Mouse (Mus musculus) liver, embryonic 15.5 days (tissue): ENCODE results near the gene Diaph3. TPM values are rescaled to one million over a fixed set of nuclear protein-coding genes. Genes with fewer than 3 reads are reported as not detected.

Source experiments
- ATAC-seq: fragments of 200-750 bp; cut with Nextera tagmentation; 2 replicates; pipeline ENCODE4 v1.8.0; 2017; ENCODE audit warnings: moderate number of reproducible peaks, mild to moderate bottlenecking, moderate library complexity; ENCODE audit not compliant: insufficient read depth
- H3K27ac ChIP-seq: fragments of 300-500 bp; sonication (generic); replicated peaks from 2 replicates; pipeline ENCODE4 v1.5.1; 2015; ENCODE audit warnings: mild to moderate bottlenecking, inconsistent platforms
- H3K27me3 ChIP-seq: fragments of 300-500 bp; sonication (generic); 2 replicates; pipeline ENCODE4 v1.6.1; 2015; ENCODE audit warnings: mild to moderate bottlenecking, inconsistent platforms
- H3K36me3 ChIP-seq: fragments of 300-500 bp; sonication (generic); replicated peaks from 2 replicates; pipeline ENCODE4 v1.6.1; 2015; ENCODE audit warnings: moderate library complexity, mild to moderate bottlenecking, inconsistent platforms
- H3K4me1 ChIP-seq: fragments of 300-500 bp; sonication (generic); replicated peaks from 2 replicates; pipeline ENCODE4 v1.6.1; 2015; ENCODE audit warnings: inconsistent platforms
- H3K4me2 ChIP-seq: fragments of 300-500 bp; sonication (generic); 2 replicates; pipeline ENCODE4 v1.6.1; 2015; ENCODE audit warnings: moderate library complexity, mild to moderate bottlenecking, inconsistent platforms
- H3K4me3 ChIP-seq: fragments of 300-500 bp; sonication (generic); replicated peaks from 2 replicates; pipeline ENCODE4 v1.5.1; 2015; ENCODE audit warnings: mild to moderate bottlenecking, inconsistent platforms
- H3K9ac ChIP-seq: fragments of 300-500 bp; sonication (generic); 2 replicates; pipeline ENCODE4 v1.6.1; 2015; ENCODE audit warnings: moderate library complexity, mild to moderate bottlenecking, inconsistent platforms
- H3K9me3 ChIP-seq: fragments of 300-500 bp; sonication (generic); replicated peaks from 2 replicates; pipeline ENCODE4 v1.6.1; 2016; ENCODE audit warnings: inconsistent platforms
- WGBS: fragments of 180-500 bp; shearing (Covaris S2); methylation state at CpG from one replicate; pipeline ENCODE4 v1.1.7; 2015; ENCODE audit warnings: mixed read lengths; ENCODE audit not compliant: insufficient replicate concordance; 5-methylcytosine and 5-hydroxymethylcytosine counted together
- polyA plus RNA-seq: library from polyadenylated mRNA; unstranded; fragments of >200 nt; fragmentation: Nextera tagmentation; extraction: Ambion mirVana; gene quantifications from 2 replicates; pipeline ENCODE4 v1.2.1, GENCODE M21; 2015

Gene Diaph3
- polyA plus RNA-seq, 1 experiment from 2014 or later, result 16.4 TPM

DNA sequence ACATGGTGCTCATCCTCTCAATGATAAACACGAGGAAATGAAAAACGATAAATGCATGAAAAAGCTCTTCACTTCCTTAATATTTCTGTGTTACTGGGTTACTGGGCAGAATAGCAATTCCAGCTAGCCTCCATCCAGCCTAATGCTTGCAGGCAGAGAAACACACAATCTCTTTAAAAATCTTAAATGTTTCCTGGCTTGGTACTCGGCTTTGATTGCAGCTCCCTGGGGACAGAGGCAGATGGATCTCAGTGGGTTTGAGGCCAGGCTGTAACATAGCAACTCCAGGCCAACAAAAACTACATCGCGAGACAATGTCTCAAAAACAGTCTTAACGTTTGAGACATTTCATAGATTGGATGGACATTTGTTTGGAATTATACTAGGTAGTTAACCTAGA, 57.1 kb downstream of the Diaph3 start:
- no peak overlapping the region for H3K27ac ChIP-seq
- no peaks in the 10 kb centered on the region for H3K9me3 ChIP-seq
- WGBS, result 83% methylated on average over 6 of the region's 6 CpGs
- peaks cover 17% of the 10 kb centered on the region; the same call in 1 of the 2 replicates for H3K36me3 ChIP-seq
- no peaks in the 10 kb centered on the region for H3K27me3 ChIP-seq
- H3K4me3 ChIP-seq, result no peak overlapping the region
- no peak overlapping the region for H3K4me2 ChIP-seq
- no peak for ATAC-seq
- no peaks in the 10 kb centered on the region for H3K4me1 ChIP-seq
- no peak overlapping the region for H3K9ac ChIP-seq

- Histone ChIP-seq H3K9ac (no peak overlapping the region), H3K36me3 (peaks cover 4% of the 10 kb centered on the region), H3K4me3 (no peak overlapping the region), H3K4me2 (no peak overlapping the region), H3K4me1 (no peaks in the 10 kb centered on the region), H3K27me3 (no peaks in the 10 kb centered on the region), H3K27ac (no peak overlapping the region), H3K9me3 (no peaks in the 10 kb centered on the region)
- 74% methylated on average over 2 of the region's 2 CpGs for WGBS
- ATAC-seq, result no peak
Measured at GRCm38 (mm10) chr14:87079725-87080124, 61.3 kb downstream of the Diaph3 start.

- Histone ChIP-seq H3K36me3 (peaks cover 25% of the 10 kb centered on the region), H3K4me2 (no peak overlapping the region), H3K4me1 (no peaks in the 10 kb centered on the region), H3K27ac (no peak overlapping the region), H3K9me3 (no peaks in the 10 kb centered on the region), H3K4me3 (no peak overlapping the region), H3K27me3 (no peaks in the 10 kb centered on the region), H3K9ac (no peak overlapping the region)
- no peak for ATAC-seq
- WGBS, result 87% methylated on average over 2 of the region's 2 CpGs
Measured at GRCm38 (mm10) chr14:87075021-87075531, 66.0 kb downstream of the Diaph3 start.

- Histone ChIP-seq H3K4me1 (no peaks in the 10 kb centered on the region), H3K4me2 (no peak overlapping the region), H3K27ac (no peak overlapping the region), H3K9ac (no peak overlapping the region), H3K9me3 (no peaks in the 10 kb centered on the region), H3K4me3 (no peak overlapping the region), H3K36me3 (peaks cover 16% of the 10 kb centered on the region), H3K27me3 (no peaks in the 10 kb centered on the region)
- ATAC-seq, result no peak
- WGBS, result 77% methylated on average over 4 of the region's 4 CpGs
Measured at GRCm38 (mm10) chr14:87064281-87064680, 76.8 kb downstream of the Diaph3 start.

- H3K9ac ChIP-seq, result no peak overlapping the region
- no peak overlapping the region for H3K27ac ChIP-seq
- H3K4me3 ChIP-seq, result no peak overlapping the region
- H3K27me3 ChIP-seq, result no peaks in the 10 kb centered on the region
- WGBS, result 92% methylated on average over 2 of the region's 2 CpGs
- no peaks in the 10 kb centered on the region for H3K9me3 ChIP-seq
- H3K4me1 ChIP-seq, result no peaks in the 10 kb centered on the region
- no peak overlapping the region for H3K4me2 ChIP-seq
- no peak for ATAC-seq
- peaks cover 12% of the 10 kb centered on the region; the same call in 1 of the 2 replicates for H3K36me3 ChIP-seq
Measured at GRCm38 (mm10) chr14:87056169-87056568, 84.9 kb downstream of the Diaph3 start.

GRCm38 (mm10) chr14:87051187-87051586, 89.8 kb downstream of the Diaph3 start:
- Histone ChIP-seq H3K4me3 (no peak overlapping the region), H3K9ac (no peak overlapping the region), H3K9me3 (no peaks in the 10 kb centered on the region), H3K27me3 (no peaks in the 10 kb centered on the region), H3K4me2 (no peak overlapping the region), H3K4me1 (no peaks in the 10 kb centered on the region), H3K36me3 (peaks cover 8% of the 10 kb centered on the region; the same call in 1 of the 2 replicates), H3K27ac (no peak overlapping the region)
- ATAC-seq, result no peak
- 83% methylated on average over 5 of the region's 5 CpGs for WGBS

GRCm38 (mm10) chr14:87044401-87044806, 96.6 kb downstream of the Diaph3 start:
- no peaks in the 10 kb centered on the region for H3K4me1 ChIP-seq
- H3K36me3 ChIP-seq, result no peaks in the 10 kb centered on the region
- 20% methylated on average over 5 of the region's 5 CpGs for WGBS
- H3K27me3 ChIP-seq, result no peaks in the 10 kb centered on the region
- no peak overlapping the region for H3K4me2 ChIP-seq
- H3K9me3 ChIP-seq, result no peaks in the 10 kb centered on the region
- no peak overlapping the region for H3K9ac ChIP-seq
- no peak overlapping the region for H3K27ac ChIP-seq
- no peak overlapping the region for H3K4me3 ChIP-seq
- ATAC-seq, result peak; percentile 31

- no peak overlapping the region for H3K4me3 ChIP-seq
- 86% methylated on average over 10 of the region's 10 CpGs for WGBS
- H3K4me2 ChIP-seq, result no peak overlapping the region
- H3K9me3 ChIP-seq, result no peaks in the 10 kb centered on the region
- no peak overlapping the region for H3K27ac ChIP-seq
- no peak for ATAC-seq
- peaks cover 5% of the 10 kb centered on the region; the same call in 1 of the 2 replicates for H3K36me3 ChIP-seq
- H3K27me3 ChIP-seq, result no peaks in the 10 kb centered on the region
- no peak overlapping the region for H3K9ac ChIP-seq
- H3K4me1 ChIP-seq, result 0 out of 2 replicates have a peak, but pooled peaks cover 3% of the 10 kb centered on the region
Measured at GRCm38 (mm10) chr14:87020240-87020639, 120.8 kb downstream of the Diaph3 start.

DNA sequence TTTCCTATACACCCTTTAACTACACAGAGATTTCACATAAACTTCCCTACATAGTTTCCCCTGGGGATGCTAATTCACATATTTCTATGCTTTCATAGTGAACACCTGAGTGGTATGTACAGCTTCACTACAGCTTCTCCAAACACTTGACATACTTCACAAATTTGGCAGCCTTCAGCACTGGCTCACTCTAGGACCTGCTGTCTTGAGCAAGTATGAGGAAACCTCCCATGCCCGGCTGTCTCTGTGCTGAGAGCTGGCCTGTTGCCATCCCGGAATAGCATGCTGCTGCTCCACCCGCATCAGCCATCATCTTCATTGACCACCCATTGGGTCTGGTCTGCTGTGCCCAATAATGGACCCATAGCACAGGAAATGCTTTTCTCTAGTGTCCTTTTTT, 121.3 kb downstream of the Diaph3 start:
- Histone ChIP-seq H3K4me2 (no peak overlapping the region), H3K27ac (no peak overlapping the region), H3K36me3 (0 out of 2 replicates have a peak, but pooled peaks cover 5% of the 10 kb centered on the region), H3K9me3 (no peaks in the 10 kb centered on the region), H3K4me1 (0 out of 2 replicates have a peak, but pooled peaks cover 3% of the 10 kb centered on the region), H3K9ac (no peak overlapping the region), H3K4me3 (no peak overlapping the region), H3K27me3 (no peaks in the 10 kb centered on the region)
- WGBS, result 86% methylated on average over 3 of the region's 3 CpGs
- ATAC-seq, result no peak

DNA sequence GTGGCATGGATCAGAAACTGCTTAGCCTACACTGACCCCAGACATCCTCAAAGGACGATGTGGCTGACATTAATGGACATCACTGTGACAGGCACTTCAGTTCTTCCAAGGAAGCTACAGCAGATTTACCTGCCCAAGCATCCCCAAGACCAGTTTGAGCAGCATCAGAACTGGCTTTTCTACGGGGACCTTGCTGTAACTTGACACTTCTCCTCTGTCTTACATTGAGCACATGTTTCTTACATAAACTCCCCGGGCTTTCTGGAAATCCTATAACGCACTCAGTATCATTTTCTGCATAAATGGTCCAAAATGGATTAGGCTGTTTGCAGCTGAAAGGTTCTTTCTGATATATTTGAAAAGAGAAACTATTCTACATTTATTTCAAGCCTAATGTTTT, 143.7 kb downstream of the Diaph3 start:
- WGBS, result 80% methylated on average over 4 of the region's 4 CpGs
- Histone ChIP-seq H3K36me3 (peaks cover 36% of the 10 kb centered on the region), H3K27ac (no peak overlapping the region), H3K9me3 (no peaks in the 10 kb centered on the region), H3K4me1 (no peaks in the 10 kb centered on the region), H3K9ac (no peak overlapping the region), H3K4me2 (no peak overlapping the region), H3K4me3 (no peak overlapping the region), H3K27me3 (no peaks in the 10 kb centered on the region)
- ATAC-seq, result no peak

GRCm38 (mm10) chr14:86951169-86951568, 189.9 kb downstream of the Diaph3 start:
- Histone ChIP-seq H3K4me1 (no peaks in the 10 kb centered on the region), H3K27ac (no peak overlapping the region), H3K27me3 (no peaks in the 10 kb centered on the region), H3K4me3 (no peak overlapping the region), H3K36me3 (no peaks in the 10 kb centered on the region; the same call in none of the 2 replicates), H3K9me3 (no peaks in the 10 kb centered on the region), H3K4me2 (no peak overlapping the region), H3K9ac (no peak overlapping the region)
- ATAC-seq, result no peak
- whole genome bisulfite sequencing, result 88% methylated on average over 1 of the region's 1 CpGs

DNA sequence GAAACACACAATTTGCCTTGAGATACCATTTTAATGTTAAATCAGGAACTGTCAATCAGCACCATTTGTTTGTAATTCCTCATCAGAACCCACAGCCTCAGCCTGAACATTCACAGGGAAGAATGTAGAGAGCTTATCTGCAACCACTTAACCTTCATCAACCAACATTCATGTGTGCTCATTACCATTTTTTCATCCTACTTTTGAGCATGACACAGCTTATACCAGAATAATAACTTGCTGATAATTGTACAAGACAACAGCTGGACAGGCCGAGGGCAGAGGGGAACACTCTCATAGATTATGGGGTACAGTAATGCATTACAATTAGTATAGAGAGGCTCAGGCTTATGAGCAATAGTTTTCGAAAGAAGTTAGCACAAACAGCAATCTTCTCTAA, 203.1 kb downstream of the Diaph3 start:
- Histone ChIP-seq H3K4me1 (no peaks in the 10 kb centered on the region), H3K27ac (no peak overlapping the region), H3K4me3 (no peak overlapping the region), H3K9me3 (no peaks in the 10 kb centered on the region), H3K9ac (no peak overlapping the region), H3K4me2 (no peak overlapping the region), H3K27me3 (no peaks in the 10 kb centered on the region), H3K36me3 (no peaks in the 10 kb centered on the region)
- ATAC-seq, result no peak
- WGBS, result 83% methylated on average over 2 of the region's 2 CpGs
